Mouse (Mus musculus): Measurements from ENCODE around the gene Rbm34. TPM values are rescaled to one million over a fixed set of nuclear protein-coding genes. Genes with fewer than 3 reads are reported as not detected.

Gene Rbm34
- total and polyA plus RNA-seq, 3 experiments: 25.9 TPM; not detected in 1

DNA sequence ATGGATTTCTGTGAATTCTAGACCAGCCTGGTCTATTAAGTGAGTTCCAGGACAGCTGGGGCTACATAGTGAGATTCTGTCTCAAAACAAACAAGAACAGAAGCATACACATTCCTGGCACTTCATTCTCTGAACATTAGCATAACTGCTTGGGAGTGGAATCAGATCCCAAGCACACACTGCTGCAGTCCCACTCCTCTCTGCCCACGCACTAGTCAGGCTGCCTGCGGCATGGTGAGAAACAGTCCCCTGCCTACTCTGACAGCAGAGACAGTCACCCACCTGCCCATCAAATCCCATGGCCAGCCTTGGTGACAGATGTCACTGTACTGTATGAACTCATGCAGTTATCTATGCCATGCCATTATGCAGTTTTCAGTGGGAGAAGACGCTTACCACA is 9.4 kb downstream of the Rbm34 start:
- TF ChIP-seq UBTF (IDR thresholded peaks at IDR 0.05; ENCODE audit: borderline replicate concordance, insufficient read depth, low read depth, low read length): no peak
- no peak for TF ChIP-seq MEF2A (IDR thresholded peaks at IDR 0.05; ENCODE audit: extremely low read depth, insufficient replicate concordance, low read depth, low read length, poor library complexity, severe bottlenecking)
- no peak for TF ChIP-seq ETS1 (IDR thresholded peaks at IDR 0.05; ENCODE audit: low read depth, low read length)
- no peak for TF ChIP-seq NRF1 (IDR thresholded peaks at IDR 0.05; ENCODE audit: insufficient read depth, low read depth, low read length, poor library complexity, severe bottlenecking)
- no peak for TF ChIP-seq USF2 (IDR thresholded peaks at IDR 0.05; ENCODE audit: borderline replicate concordance in 1 of 2, insufficient read depth in 1 of 2, low read depth in 1 of 2, low read length in 2 of 2)
- no peak for TF ChIP-seq NELFE (IDR thresholded peaks at IDR 0.05; ENCODE audit: low read depth, low read length)
- TF ChIP-seq MXI1 (IDR thresholded peaks at IDR 0.05; ENCODE audit: low read depth, low read length): no peak
- no peak for TF ChIP-seq POLR2AphosphoS2 (IDR thresholded peaks at IDR 0.05; ENCODE audit: low read length)
- no peak for TF ChIP-seq MAZ (IDR thresholded peaks at IDR 0.05; ENCODE audit: low read depth, low read length)
- no peak for TF ChIP-seq MAFK (IDR thresholded peaks at IDR 0.05; ENCODE audit: borderline replicate concordance, low read depth, low read length)
- TF ChIP-seq POLR2AphosphoS5 (IDR thresholded peaks at IDR 0.05; ENCODE audit: borderline replicate concordance, low read depth, low read length): no peak
- no peak for TF ChIP-seq TBP (IDR thresholded peaks at IDR 0.05; ENCODE audit: low read depth, low read length)
- no peaks in the 10 kb centered on the region for H3K27me3 ChIP-seq (ENCODE audit: control insufficient read depth in 1 of 2, insufficient read depth in 2 of 2, low read length in 2 of 2)
- H3K9ac ChIP-seq (ENCODE audit: control insufficient read depth, low read depth, low read length, poor library complexity, severe bottlenecking): no peak overlapping the region

DNA sequence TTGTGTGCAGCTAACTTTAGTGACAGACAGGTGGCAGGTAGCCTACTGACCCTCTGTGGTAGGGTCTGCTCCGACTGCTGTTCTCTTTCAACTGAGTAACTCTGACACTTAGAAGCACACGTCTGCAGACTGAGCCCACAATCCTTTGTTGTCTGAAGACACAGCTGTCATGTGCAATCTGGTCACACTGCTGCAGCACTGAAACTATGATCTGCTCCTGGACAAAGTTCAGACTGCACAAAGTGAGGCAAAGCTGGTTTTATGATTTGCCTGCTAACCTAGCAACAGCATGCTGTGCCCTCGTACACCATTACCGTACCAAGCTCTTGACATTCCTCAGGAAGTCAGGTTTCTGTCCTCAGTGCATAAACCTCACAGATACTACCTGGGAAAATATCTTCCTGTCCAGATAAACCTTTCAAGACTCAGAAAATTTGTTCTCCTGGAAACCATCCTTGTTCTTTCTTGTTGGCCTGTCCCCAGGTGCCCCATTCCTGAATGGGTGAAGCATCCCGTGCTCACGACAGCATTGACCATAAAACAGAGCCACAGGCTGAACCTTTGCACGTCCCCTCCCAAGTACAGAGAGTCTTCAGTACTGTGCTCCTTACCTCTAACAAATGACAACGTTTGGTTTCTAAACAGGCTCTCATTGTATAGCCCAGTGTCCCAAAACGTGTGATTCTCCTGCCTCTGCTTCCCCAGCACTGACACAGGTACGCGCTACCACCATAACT is 18.8 kb downstream of the Rbm34 start:
- DNase-seq (ENCODE audit: low read depth, low spot score): no peak
- Histone ChIP-seq H3K79me2 (ENCODE audit: control insufficient read depth, insufficient read depth, low read length, poor library complexity) (no peaks in the 10 kb centered on the region), H3K4me3 (ENCODE audit: control insufficient read depth in 1 of 2, insufficient read depth in 1 of 2, low read depth in 2 of 2, low read length in 2 of 2) (no peak overlapping the region), H3K27me3 (ENCODE audit: control insufficient read depth in 1 of 2, insufficient read depth in 2 of 2, low read length in 2 of 2) (no peaks in the 10 kb centered on the region), H3K9ac (ENCODE audit: control insufficient read depth, low read depth, low read length, poor library complexity, severe bottlenecking) (no peak overlapping the region), H3K27ac (ENCODE audit: control insufficient read depth, low read depth, low read length) (no peak overlapping the region), H3K36me3 (ENCODE audit: control insufficient read depth in 1 of 2, insufficient read depth in 2 of 2, low read length in 2 of 2) (peaks cover 0 to 17% of the 10 kb centered on the region in 2 experiments; a peak in 2 of 4 replicates), H3K4me1 (ENCODE audit: control insufficient read depth in 1 of 2, insufficient read depth in 2 of 2, low read length in 2 of 2) (no peaks in the 10 kb centered on the region), H3K9me3 (replicated peaks; ENCODE audit: insufficient read depth, low read length) (no peaks in the 10 kb centered on the region)
- no peak for TF ChIP-seq MAX (IDR thresholded peaks at IDR 0.05; ENCODE audit: low read length)
- no peak for TF ChIP-seq HCFC1 (IDR thresholded peaks at IDR 0.05; ENCODE audit: low read depth, low read length)
- TF ChIP-seq NRF1 (IDR thresholded peaks at IDR 0.05; ENCODE audit: insufficient read depth, low read depth, low read length, poor library complexity, severe bottlenecking): no peak
- no peak for TF ChIP-seq RAD21 (IDR thresholded peaks at IDR 0.05; ENCODE audit: low read depth, low read length)
- TF ChIP-seq JUND (IDR thresholded peaks at IDR 0.05; ENCODE audit: low read depth, low read length): no peak
- no peak for TF ChIP-seq NELFE (IDR thresholded peaks at IDR 0.05; ENCODE audit: low read depth, low read length)
- no peak for TF ChIP-seq TBP (IDR thresholded peaks at IDR 0.05; ENCODE audit: low read depth, low read length)
- no peak for TF ChIP-seq USF2 (IDR thresholded peaks at IDR 0.05; ENCODE audit: borderline replicate concordance in 1 of 2, insufficient read depth in 1 of 2, low read depth in 1 of 2, low read length in 2 of 2)
- no peak for TF ChIP-seq MAZ (IDR thresholded peaks at IDR 0.05; ENCODE audit: low read depth, low read length)
- TF ChIP-seq USF1 (IDR thresholded peaks at IDR 0.05; ENCODE audit: low read depth, low read length): no peak
- TF ChIP-seq TCF12 (IDR thresholded peaks at IDR 0.05; ENCODE audit: low read depth, low read length): no peak
- no peak for TF ChIP-seq ETS1 (IDR thresholded peaks at IDR 0.05; ENCODE audit: low read depth, low read length)
- no peak for TF ChIP-seq ZC3H11A (IDR thresholded peaks at IDR 0.05; ENCODE audit: low read depth, low read length)
- TF ChIP-seq SMC3 (IDR thresholded peaks at IDR 0.05; ENCODE audit: low read depth, low read length): no peak

More for the DNA sequence above, 9.4 kb downstream of the Rbm34 start:
- H3K79me2 ChIP-seq (ENCODE audit: control insufficient read depth, insufficient read depth, low read length, poor library complexity): 0 out of 2 replicates have a peak, but pooled peaks cover 3% of the 10 kb centered on the region
- H3K4me1 ChIP-seq (ENCODE audit: control insufficient read depth in 1 of 2, insufficient read depth in 2 of 2, low read length in 2 of 2): no peaks in the 10 kb centered on the region
- no peak overlapping the region for H3K27ac ChIP-seq (ENCODE audit: control insufficient read depth, low read depth, low read length)
- H3K36me3 ChIP-seq (ENCODE audit: control insufficient read depth in 1 of 2, insufficient read depth in 2 of 2, low read length in 2 of 2): peaks cover 0 to 28% of the 10 kb centered on the region in 2 experiments; a peak in 2 of 4 replicates
- DNase-seq (ENCODE audit: low read depth, low spot score): no peak
- no peaks in the 10 kb centered on the region for H3K9me3 ChIP-seq (replicated peaks; ENCODE audit: insufficient read depth, low read length)
- H3K4me3 ChIP-seq (ENCODE audit: control insufficient read depth in 1 of 2, insufficient read depth in 1 of 2, low read depth in 2 of 2, low read length in 2 of 2): no peak overlapping the region
